Mouse (Mus musculus) heart, embryonic 12.5 days (tissue): ENCODE results near the gene Arid4a. TPM values are rescaled to one million over a fixed set of nuclear protein-coding genes. Genes with fewer than 3 reads are reported as not detected.

ENCODE experiments used
- polyA plus RNA-seq: library from polyadenylated mRNA; unstranded; fragments of >200 nt; fragmentation: Nextera tagmentation; extraction: Ambion mirVana; gene quantifications from 2 replicates; pipeline ENCODE4 v1.2.1, GENCODE M21; 2016

Arid4a gene
- polyA plus RNA-seq, 1 experiment from 2014 or later, result 25.3 TPM

Other genes starting within 250 kb of the Arid4a start
- 29.4 and 29.6 TPM in 2 replicates for gene Frmd6, start 190.5 kb upstream of the Arid4a start, polyA plus RNA-seq
- 196 and 197 TPM in 2 replicates for gene Actr10, start 78.1 kb upstream of the Arid4a start, polyA plus RNA-seq
- 421 and 431 TPM in 2 replicates for gene Psma3, start 41.4 kb upstream of the Arid4a start, polyA plus RNA-seq
- not detected in 2 replicates for gene Tomm20l, start 95.4 kb downstream of the Arid4a start, polyA plus RNA-seq
- gene Timm9, start 120.7 kb downstream of the Arid4a start, polyA plus RNA-seq, result 104 and 107 TPM in 2 replicates
- 9.6 and 10.5 TPM in 2 replicates for gene 2700049A03Rik, start 120.9 kb downstream of the Arid4a start, polyA plus RNA-seq